Mouse (Mus musculus) bone marrow, adult 2 months (tissue): ENCODE measurements around the gene Olfr138.

Experiments used
- CTCF ChIP-seq: fragments of 200-500 bp; IDR thresholded peaks from 2 replicates; pipeline ENCODE4 v1.5.1; 2011; ENCODE audit warnings: low read length, control low read depth; ENCODE audit not compliant: control insufficient read depth, insufficient read depth
- POLR2A ChIP-seq: fragments of 200-500 bp; IDR thresholded peaks from 2 replicates; pipeline ENCODE4 v1.6.1; 2011; ENCODE audit warnings: low read depth, mild to moderate bottlenecking, control low read depth, low read length, borderline replicate concordance; ENCODE audit not compliant: control insufficient read depth

- TF ChIP-seq CTCF (no peak), POLR2A (no peak)
Measured at GRCm38 (mm10) chr17:38307470-38307869, 46.6 kb downstream of the Olfr138 start, which contains the start of gene Olfr137.
